Mouse (Mus musculus) urinary bladder, postnatal 10 days (tissue): Measurements from ENCODE around the gene Tmem169.

ENCODE experiments used
- DNase-seq: peaks from one replicate; pipeline ENCODE4 v3.0.0; 2022; ENCODE audit warnings: low spot score

The Tmem169 gene

GRCm38 (mm10) chr1:72326162-72326821 lies 42.1 kb downstream of the Tmem169 start:
- DNase-seq = no peak

DNA sequence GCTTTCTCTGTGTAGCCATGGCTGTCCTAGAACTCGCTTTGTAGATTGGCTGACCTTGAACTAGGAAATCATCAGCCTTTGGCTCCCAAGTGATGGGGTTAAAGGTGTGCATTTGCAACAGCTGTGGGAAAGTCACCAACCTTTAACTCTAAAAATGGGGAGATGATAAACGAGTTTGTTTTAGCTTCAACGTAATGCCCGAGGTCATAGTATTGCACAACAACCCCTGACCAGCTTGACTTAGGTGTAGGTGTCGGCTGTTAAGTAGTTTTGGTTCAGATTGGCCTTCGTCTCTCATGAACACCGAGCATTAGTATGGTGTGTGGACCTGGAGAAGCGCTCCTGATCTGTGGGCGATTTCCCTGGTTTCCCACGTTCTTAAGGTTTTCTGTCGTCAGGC lies 50.6 kb downstream of the Tmem169 start:
- no peak for DNase-seq

DNA sequence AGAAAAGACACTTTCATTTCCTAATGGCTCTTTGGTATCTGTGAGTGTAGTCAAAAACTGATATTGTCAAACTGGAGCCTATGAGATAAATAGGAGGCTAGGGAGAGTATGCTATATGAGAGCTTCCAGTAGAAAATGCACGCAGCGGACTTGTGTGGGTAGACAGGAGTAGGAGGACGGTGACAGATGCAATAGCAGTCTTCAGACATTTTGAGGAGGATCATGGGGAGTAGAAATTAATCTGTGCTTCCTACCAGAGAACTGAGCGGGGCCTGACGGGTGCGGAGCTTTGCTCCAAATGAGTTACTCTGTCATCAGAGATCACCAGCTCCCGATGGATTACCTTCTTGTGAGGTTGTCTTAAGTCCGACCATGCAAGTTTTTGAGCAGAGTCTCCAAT lies 52.6 kb downstream of the Tmem169 start:
- DNase-seq = no peak

GRCm38 (mm10) chr1:72338341-72338740 lies 54.2 kb downstream of the Tmem169 start:
- DNase-seq = no peak

DNA sequence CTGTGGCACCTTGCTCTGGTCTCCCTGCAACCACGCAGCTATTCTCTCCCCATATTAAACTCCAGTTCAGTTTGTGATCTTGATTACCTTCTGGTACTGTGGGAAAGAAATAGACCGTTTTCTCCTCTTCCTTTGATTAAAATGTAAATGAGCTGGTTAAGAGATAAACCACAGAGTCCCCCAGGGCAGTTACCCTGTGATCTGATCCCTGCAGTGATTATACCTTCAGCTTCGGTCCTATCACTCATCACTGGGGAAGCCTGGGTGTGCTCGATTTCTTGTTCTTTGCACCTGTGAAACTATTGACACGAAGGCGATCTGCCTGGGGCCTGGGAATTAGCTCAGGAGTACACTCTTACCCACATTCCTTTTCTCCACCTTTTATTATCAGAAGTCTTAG lies 63.7 kb downstream of the Tmem169 start:
- no peak for DNase-seq
